Mouse (Mus musculus) embryonic facial prominence, embryonic 15.5 days (tissue): Measurements from ENCODE around the gene P2rx4. TPM values are rescaled to one million over a fixed set of nuclear protein-coding genes. Genes with fewer than 3 reads are reported as not detected.
"Not testable (repeated sequence)": the region's sequence is repeated elsewhere in the genome, so short reads cannot be mapped to it uniquely, and the experiment has no call there.

Experiments
- ATAC-seq: fragments of 200-750 bp; cut with Nextera tagmentation; 2 replicates; pipeline ENCODE4 v1.8.0; 2017; ENCODE audit warnings: low read depth, moderate TSS enrichment; ENCODE audit not compliant: insufficient number of reproducible peaks, low FRiP score, low TSS enrichment
- H3K27ac ChIP-seq: fragments of 300-500 bp; sonication (generic); replicated peaks from 2 replicates; pipeline ENCODE4 v1.5.1; 2015; ENCODE audit warnings: mild to moderate bottlenecking, inconsistent platforms
- H3K27me3 ChIP-seq: fragments of 300-500 bp; sonication (generic); 2 replicates; pipeline ENCODE4 v1.6.1; 2015; ENCODE audit warnings: inconsistent platforms
- H3K36me3 ChIP-seq: fragments of 300-500 bp; sonication (generic); 2 replicates; pipeline ENCODE4 v1.6.1; 2015; ENCODE audit warnings: mild to moderate bottlenecking, inconsistent platforms
- H3K4me1 ChIP-seq: fragments of 300-500 bp; sonication (generic); 2 replicates; pipeline ENCODE4 v1.6.1; 2015; ENCODE audit warnings: inconsistent platforms
- H3K4me2 ChIP-seq: fragments of 300-500 bp; sonication (generic); replicated peaks from 2 replicates; pipeline ENCODE4 v1.6.1; 2015; ENCODE audit warnings: mild to moderate bottlenecking, inconsistent platforms
- H3K4me3 ChIP-seq: fragments of 300-500 bp; sonication (generic); replicated peaks from 2 replicates; pipeline ENCODE4 v1.5.1; 2015; ENCODE audit warnings: mild to moderate bottlenecking, inconsistent platforms
- H3K9ac ChIP-seq: fragments of 300-500 bp; sonication (generic); 2 replicates; pipeline ENCODE4 v1.6.1; 2015; ENCODE audit warnings: inconsistent platforms
- H3K9me3 ChIP-seq: fragments of 300-500 bp; sonication (generic); replicated peaks from 2 replicates; pipeline ENCODE4 v1.6.1; 2016; ENCODE audit warnings: inconsistent platforms
- WGBS: fragments of 180-500 bp; shearing (Covaris S2); methylation state at CpG from one replicate; pipeline ENCODE4 v1.1.7; 2015; 5-methylcytosine and 5-hydroxymethylcytosine counted together
- polyA plus RNA-seq: library from polyadenylated mRNA; unstranded; fragments of >200 nt; fragmentation: Nextera tagmentation; extraction: Ambion mirVana; gene quantifications from 2 replicates; pipeline ENCODE4 v1.2.1, GENCODE M21; 2015

Gene P2rx4
- polyA plus RNA-seq: 23.3 and 25.2 TPM in 2 replicates

- ATAC-seq: peak; percentile 83
- peaks cover 6% of the 10 kb centered on the region; the same call in 1 of the 2 replicates for H3K4me1 ChIP-seq
- H3K27ac ChIP-seq: peak within 1 kb of the TSS; percentile 85
- peak within 1 kb of the TSS; percentile 73 for H3K4me3 ChIP-seq
- H3K9ac ChIP-seq: peak within 1 kb of the TSS; percentile 75
- WGBS: under 1% methylated on average over 66 of the region's 66 CpGs
- no peaks in the 10 kb centered on the region for H3K36me3 ChIP-seq
- no peaks in the 10 kb centered on the region for H3K9me3 ChIP-seq
- H3K4me2 ChIP-seq: peak within 1 kb of the TSS; percentile 76
- no peaks in the 10 kb centered on the region for H3K27me3 ChIP-seq
These were observed at the start of gene P2rx4 for GRCm38 (mm10) chr5:122707276-122708181. Gene P2rx4 (plus strand): TSS chr5:122707544.

GRCm38 (mm10) chr5:122662501-122662900 is 44.8 kb upstream of the P2rx4 start:
- no peak overlapping the region for H3K27ac ChIP-seq
- no peak overlapping the region for H3K4me2 ChIP-seq
- H3K9me3 ChIP-seq: no peaks in the 10 kb centered on the region
- no peaks in the 10 kb centered on the region for H3K36me3 ChIP-seq
- no peak overlapping the region for H3K9ac ChIP-seq
- ATAC-seq: no peak
- 97% methylated on average over 6 of the region's 6 CpGs for WGBS
- no peaks in the 10 kb centered on the region for H3K27me3 ChIP-seq
- no peaks in the 10 kb centered on the region for H3K4me1 ChIP-seq
- no peak overlapping the region for H3K4me3 ChIP-seq

GRCm38 (mm10) chr5:122665036-122665435 is 42.3 kb upstream of the P2rx4 start:
- H3K4me2 ChIP-seq: no peak overlapping the region
- H3K4me3 ChIP-seq: no peak overlapping the region
- no peak overlapping the region for H3K27ac ChIP-seq
- H3K9ac ChIP-seq: no peak overlapping the region
- no peaks in the 10 kb centered on the region for H3K36me3 ChIP-seq
- no peaks in the 10 kb centered on the region for H3K4me1 ChIP-seq
- no peaks in the 10 kb centered on the region for H3K27me3 ChIP-seq
- WGBS: 55% methylated on average over 5 of the region's 5 CpGs
- no peak for ATAC-seq
- H3K9me3 ChIP-seq: no peaks in the 10 kb centered on the region

GRCm38 (mm10) chr5:122668981-122669897 is 38.1 kb upstream of the P2rx4 start:
- Histone ChIP-seq H3K9me3 (no peaks in the 10 kb centered on the region), H3K4me3 (no peak overlapping the region), H3K9ac (no peak overlapping the region), H3K27me3 (no peaks in the 10 kb centered on the region), H3K27ac (no peak overlapping the region), H3K4me1 (no peaks in the 10 kb centered on the region), H3K36me3 (no peaks in the 10 kb centered on the region), H3K4me2 (no peak overlapping the region)
- no peak for ATAC-seq
- 73% methylated on average over 15 of the region's 15 CpGs for WGBS

GRCm38 (mm10) chr5:122671641-122672040 is 35.7 kb upstream of the P2rx4 start:
- not testable (repeated sequence) for H3K4me1 ChIP-seq, ATAC-seq, H3K27ac ChIP-seq, H3K36me3 ChIP-seq, H3K9me3 ChIP-seq, H3K4me2 ChIP-seq, H3K27me3 ChIP-seq, H3K9ac ChIP-seq, H3K4me3 ChIP-seq
- 76% methylated on average over 7 of the region's 7 CpGs for WGBS

- 84% methylated on average over 5 of the region's 5 CpGs for WGBS
- ATAC-seq: no peak
- no peaks in the 10 kb centered on the region for H3K4me1 ChIP-seq
- no peaks in the 10 kb centered on the region for H3K9me3 ChIP-seq
- H3K9ac ChIP-seq: no peak overlapping the region
- no peak overlapping the region for H3K4me3 ChIP-seq
- no peaks in the 10 kb centered on the region for H3K27me3 ChIP-seq
- no peaks in the 10 kb centered on the region for H3K36me3 ChIP-seq
- no peak overlapping the region for H3K27ac ChIP-seq
- no peak overlapping the region for H3K4me2 ChIP-seq
These were observed 35.0 kb upstream of the P2rx4 start for GRCm38 (mm10) chr5:122672298-122672697.

DNA sequence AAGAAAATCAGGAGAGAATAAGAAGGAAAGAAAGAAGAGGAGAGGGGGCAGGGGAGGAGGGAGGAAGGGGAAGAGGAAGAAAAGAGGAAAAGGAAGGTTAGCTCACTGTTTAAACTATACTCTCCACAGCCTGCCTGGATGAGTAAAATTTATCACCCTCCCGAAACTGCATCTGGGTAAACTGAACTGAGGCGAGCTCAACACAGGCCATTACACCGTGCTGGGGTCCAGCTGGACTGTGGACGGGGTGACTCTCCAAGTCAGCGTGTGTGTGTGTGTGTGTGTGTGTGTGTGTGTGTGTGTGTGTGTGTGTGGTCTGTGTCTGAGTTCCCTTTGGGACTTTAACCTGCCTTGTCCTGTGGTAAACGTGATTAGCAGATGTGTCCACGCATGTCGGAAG is 31.3 kb upstream of the P2rx4 start:
- Histone ChIP-seq H3K9me3 (no peaks in the 10 kb centered on the region), H3K4me3 (no peak overlapping the region), H3K36me3 (no peaks in the 10 kb centered on the region), H3K9ac (no peak overlapping the region), H3K4me1 (no peaks in the 10 kb centered on the region), H3K27ac (no peak overlapping the region), H3K4me2 (no peak overlapping the region), H3K27me3 (no peaks in the 10 kb centered on the region)
- no peak for ATAC-seq
- WGBS: 73% methylated on average over 8 of the region's 8 CpGs

GRCm38 (mm10) chr5:122677983-122678382 is 29.4 kb upstream of the P2rx4 start:
- no peaks in the 10 kb centered on the region for H3K27me3 ChIP-seq
- no peak overlapping the region for H3K9ac ChIP-seq
- H3K4me2 ChIP-seq: no peak overlapping the region
- ATAC-seq: no peak
- no peak overlapping the region for H3K4me3 ChIP-seq
- 80% methylated on average over 9 of the region's 9 CpGs for WGBS
- no peaks in the 10 kb centered on the region for H3K36me3 ChIP-seq
- no peaks in the 10 kb centered on the region for H3K4me1 ChIP-seq
- no peaks in the 10 kb centered on the region for H3K9me3 ChIP-seq
- no peak overlapping the region for H3K27ac ChIP-seq

DNA sequence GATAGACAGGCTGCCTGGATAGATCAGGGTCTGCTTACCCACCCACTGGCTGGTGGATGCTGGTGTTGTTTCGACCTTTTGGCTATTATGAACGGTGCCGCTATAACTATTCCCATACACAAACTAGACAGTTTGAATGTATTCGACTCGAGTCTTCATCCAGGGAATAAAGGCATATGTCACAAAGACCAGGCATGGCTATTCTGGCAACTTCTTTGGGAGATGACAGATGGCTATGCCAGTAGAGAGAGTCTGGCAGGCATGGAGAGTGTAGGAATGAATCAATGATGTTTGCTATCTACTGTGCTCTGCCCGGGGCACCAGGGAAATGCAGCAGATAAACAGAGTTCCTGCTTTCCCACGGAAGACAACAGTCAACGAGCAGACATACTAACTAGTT is 27.5 kb upstream of the P2rx4 start:
- H3K36me3 ChIP-seq: no peaks in the 10 kb centered on the region
- no peak overlapping the region for H3K27ac ChIP-seq
- no peak for ATAC-seq
- H3K4me1 ChIP-seq: no peaks in the 10 kb centered on the region
- no peaks in the 10 kb centered on the region for H3K9me3 ChIP-seq
- WGBS: 87% methylated on average over 8 of the region's 8 CpGs
- H3K27me3 ChIP-seq: no peaks in the 10 kb centered on the region
- no peak overlapping the region for H3K4me3 ChIP-seq
- no peak overlapping the region for H3K4me2 ChIP-seq
- H3K9ac ChIP-seq: no peak overlapping the region

DNA sequence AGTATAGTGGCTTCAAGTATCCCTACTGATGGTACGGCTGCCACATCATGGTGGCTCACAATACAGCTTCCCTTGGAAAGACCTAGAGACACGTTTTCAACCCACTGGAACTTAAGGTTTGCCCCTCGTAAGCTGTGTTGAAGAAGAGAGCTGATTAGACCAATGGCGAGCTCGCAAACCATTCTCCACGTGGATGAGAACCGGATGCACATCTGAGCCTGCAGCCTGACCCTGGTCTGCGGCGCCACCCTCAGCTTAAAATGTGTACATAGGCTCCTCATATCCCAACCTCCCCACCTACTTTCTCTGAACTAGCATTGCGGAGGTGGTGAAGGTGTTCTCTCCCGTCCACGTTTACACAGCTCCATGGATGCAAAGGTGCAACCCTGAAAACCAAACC is 26.1 kb upstream of the P2rx4 start:
- H3K27ac ChIP-seq: no peak overlapping the region
- no peaks in the 10 kb centered on the region for H3K4me1 ChIP-seq
- 85% methylated on average over 12 of the region's 12 CpGs for WGBS
- no peak overlapping the region for H3K9ac ChIP-seq
- no peak overlapping the region for H3K4me3 ChIP-seq
- no peak for ATAC-seq
- H3K36me3 ChIP-seq: no peaks in the 10 kb centered on the region
- no peaks in the 10 kb centered on the region for H3K27me3 ChIP-seq
- no peaks in the 10 kb centered on the region for H3K9me3 ChIP-seq
- H3K4me2 ChIP-seq: no peak overlapping the region

DNA sequence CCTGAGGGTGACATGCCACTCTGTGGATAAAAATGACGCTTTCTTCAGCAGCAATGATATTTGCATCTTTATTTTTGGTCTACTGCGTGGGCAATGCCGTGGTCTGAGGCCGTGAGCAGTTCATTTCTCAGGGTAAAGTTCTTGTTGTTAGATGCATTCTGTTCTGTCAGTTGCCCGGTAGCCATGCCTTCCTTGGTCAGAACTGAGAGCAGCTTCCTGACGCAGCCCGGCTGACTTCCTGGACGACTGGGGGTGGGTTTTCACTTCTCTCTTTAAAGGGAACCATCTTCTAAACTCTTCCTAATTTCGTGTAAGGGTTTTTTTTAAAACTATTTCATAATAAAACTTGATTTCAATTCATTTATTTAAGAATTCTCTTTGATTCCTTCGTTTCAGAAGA is 23.4 kb upstream of the P2rx4 start:
- ATAC-seq: no peak

More for the DNA sequence above, 23.4 kb upstream of the P2rx4 start:
- Histone ChIP-seq H3K4me3 (no peak overlapping the region), H3K9me3 (no peaks in the 10 kb centered on the region), H3K4me2 (no peak overlapping the region), H3K36me3 (no peaks in the 10 kb centered on the region), H3K4me1 (0 out of 2 replicates have a peak, but pooled peaks cover 3% of the 10 kb centered on the region), H3K9ac (no peak overlapping the region), H3K27ac (no peak overlapping the region), H3K27me3 (no peaks in the 10 kb centered on the region)
- WGBS: 75% methylated on average over 10 of the region's 10 CpGs
